Mouse (Mus musculus) natural killer cell, adult 2 months (primary cell): ENCODE data around the gene Olfr718-ps1.
"Not testable (repeated sequence)": the region's sequence is repeated elsewhere in the genome, so short reads cannot be mapped to it uniquely, and the experiment has no call there.

Experiments
- DNase-seq, 2 experiments: peaks; one replicate each; pipeline ENCODE4 v3.0.0; 2022; ENCODE audit warnings: low spot score in 2 of 2

Olfr718-ps1 gene

GRCm38 (mm10) chr5:143147481-143147880, at the start of gene Olfr718-ps1:
Gene Olfr718-ps1 (minus strand): TSS chr5:143147581.
- no peak for DNase-seq

- no peak for DNase-seq
Observed at GRCm38 (mm10) chr5:143196506-143196905, 49.1 kb upstream of the Olfr718-ps1 start.

GRCm38 (mm10) chr5:143195166-143195565, 47.8 kb upstream of the Olfr718-ps1 start:
- DNase-seq: no peak

- DNase-seq: not testable (repeated sequence)
Observed at GRCm38 (mm10) chr5:143194747-143195146, 47.4 kb upstream of the Olfr718-ps1 start.

- no peak for DNase-seq
Observed at GRCm38 (mm10) chr5:143192806-143193205, 45.4 kb upstream of the Olfr718-ps1 start.

GRCm38 (mm10) chr5:143188014-143188413, 40.6 kb upstream of the Olfr718-ps1 start:
- not testable (repeated sequence) for DNase-seq

GRCm38 (mm10) chr5:143180255-143181076, 33.1 kb upstream of the Olfr718-ps1 start, which contains the start of the genes Rbak and Spdye4b:
Gene Rbak (minus strand): TSS chr5:143180775.
Gene Spdye4b (plus strand): TSS chr5:143181017.
- DNase-seq: peak; percentile 73 to 79

GRCm38 (mm10) chr5:143179179-143179578, 31.8 kb upstream of the Olfr718-ps1 start:
- DNase-seq: peak in 1 of 2 experiments; percentile 8

GRCm38 (mm10) chr5:143177541-143178200, 30.3 kb upstream of the Olfr718-ps1 start:
- no peak for DNase-seq

GRCm38 (mm10) chr5:143175970-143176369, 28.6 kb upstream of the Olfr718-ps1 start:
- no peak for DNase-seq

GRCm38 (mm10) chr5:143165508-143166070, 18.2 kb upstream of the Olfr718-ps1 start:
- DNase-seq: peak in 1 of 2 experiments; percentile 14

GRCm38 (mm10) chr5:143155534-143155933, 8.2 kb upstream of the Olfr718-ps1 start:
- DNase-seq: no peak

- no peak for DNase-seq
Observed at GRCm38 (mm10) chr5:143153756-143154155, 6.4 kb upstream of the Olfr718-ps1 start.

GRCm38 (mm10) chr5:143150044-143150443, 2.7 kb upstream of the Olfr718-ps1 start:
- DNase-seq: no peak

- no peak for DNase-seq
Observed at GRCm38 (mm10) chr5:143149536-143149935, 2.2 kb upstream of the Olfr718-ps1 start.

- no peak for DNase-seq
Observed at GRCm38 (mm10) chr5:143148661-143149060, 1.3 kb upstream of the Olfr718-ps1 start.

GRCm38 (mm10) chr5:143137580-143137979, 9.8 kb downstream of the Olfr718-ps1 start:
- no peak for DNase-seq

- DNase-seq: no peak
Observed at GRCm38 (mm10) chr5:143135042-143135441, 12.3 kb downstream of the Olfr718-ps1 start.

- DNase-seq: not testable (repeated sequence)
Observed at GRCm38 (mm10) chr5:143134216-143135010, 13.0 kb downstream of the Olfr718-ps1 start.

- DNase-seq: peak; percentile 48 to 66
Observed at GRCm38 (mm10) chr5:143132935-143133514, 14.4 kb downstream of the Olfr718-ps1 start.

- DNase-seq: no peak
Observed at GRCm38 (mm10) chr5:143130342-143130741, 17.0 kb downstream of the Olfr718-ps1 start.
